8 mouse cellular contexts compared by ENCODE assay signal in the genomic region with DNA sequence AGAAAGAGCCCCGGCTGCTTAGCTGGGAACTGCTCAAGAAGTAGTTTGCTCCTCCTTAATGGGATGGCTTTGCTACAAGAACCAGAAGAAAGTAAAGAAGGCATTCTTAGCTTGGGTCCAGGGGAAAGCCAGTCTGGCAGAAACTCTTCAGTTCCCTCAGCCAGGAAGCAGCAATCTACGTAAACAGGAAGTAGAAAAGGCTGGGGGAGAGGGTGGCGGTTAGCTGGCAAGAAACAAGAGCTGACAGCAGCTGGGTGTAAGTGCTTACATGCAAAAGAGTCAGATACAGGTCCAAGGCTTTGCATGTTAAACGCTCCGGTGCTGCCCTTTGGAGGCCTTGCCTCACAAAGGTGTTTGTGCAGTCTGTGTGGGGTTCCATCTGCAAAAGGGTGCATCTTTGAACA. TPM values are rescaled to one million over a fixed set of nuclear protein-coding genes. Genes with fewer than 3 reads are reported as not detected.
A peak's percentile ranks its signal among the peaks of the same experiment; 100 is the strongest.
DNase-seq lines count a peak whose midpoint lies in the region; ATAC-seq and TF ChIP-seq lines count a peak whose summit lies in the region.

No protein-coding gene starts in this region.

- no peaks in the 10 kb centered on the region for H3K27me3 ChIP-seq in hindbrain, postnatal 0 days (ENCODE audit: insufficient read depth, low read length)
- no peaks in the 10 kb centered on the region for H3K27me3 ChIP-seq in hindbrain, embryonic 11.5 days (ENCODE audit: control insufficient read depth, insufficient read depth, low read length)
- peaks cover 48% of the 10 kb centered on the region for H3K27me3 ChIP-seq in forebrain, embryonic 10.5 days (ENCODE audit: poor library complexity, severe bottlenecking)

- TF ChIP-seq CTCF in hindbrain, postnatal 0 days (IDR thresholded peaks at IDR 0.05; ENCODE audit: low read depth): no peak

- ATAC-seq in hindbrain, postnatal 0 days: no peak
- ATAC-seq in hindbrain, embryonic 11.5 days (ENCODE audit: low FRiP score): no peak
- ATAC-seq in megakaryocyte-erythroid progenitor cell, adult 5-6 weeks (replicated peaks; ENCODE audit: low FRiP score, low TSS enrichment, poor library complexity, severe bottlenecking): peak; percentile 67

- H3K4me1 ChIP-seq in hindbrain, postnatal 0 days (ENCODE audit: insufficient read depth, low read length): no peaks in the 10 kb centered on the region
- H3K4me1 ChIP-seq in hindbrain, embryonic 11.5 days (replicated peaks; ENCODE audit: control insufficient read depth, insufficient read depth, low read length): no peaks in the 10 kb centered on the region
- H3K4me1 ChIP-seq in forebrain, embryonic 10.5 days: peaks cover 16% of the 10 kb centered on the region

- 65% methylated on average over 5 of the region's 5 CpGs for WGBS in hindbrain, postnatal 0 days
- WGBS in hindbrain, embryonic 11.5 days: 80% methylated on average over 5 of the region's 5 CpGs
- 76% methylated on average over 5 of the region's 5 CpGs for WGBS in forebrain, embryonic 10.5 days

- no peak overlapping the region for H3K4me2 ChIP-seq in hindbrain, postnatal 0 days (ENCODE audit: low read depth, low read length)
- no peak overlapping the region for H3K4me2 ChIP-seq in hindbrain, embryonic 11.5 days (replicated peaks; ENCODE audit: low read depth, low read length)

- no peaks in the 10 kb centered on the region for H3K9me3 ChIP-seq in hindbrain, postnatal 0 days (ENCODE audit: low read length)
- H3K9me3 ChIP-seq in hindbrain, embryonic 11.5 days (ENCODE audit: control insufficient read depth, low read length): no peaks in the 10 kb centered on the region
- no peaks in the 10 kb centered on the region for H3K9me3 ChIP-seq in forebrain, embryonic 10.5 days

- H3K36me3 ChIP-seq in hindbrain, postnatal 0 days (ENCODE audit: insufficient read depth, low read length): no peaks in the 10 kb centered on the region
- H3K36me3 ChIP-seq in hindbrain, embryonic 11.5 days (ENCODE audit: control insufficient read depth, insufficient read depth, low read length): no peaks in the 10 kb centered on the region
- H3K36me3 ChIP-seq in forebrain, embryonic 10.5 days (replicated peaks): no peaks in the 10 kb centered on the region

- H3K4me3 ChIP-seq in hindbrain, postnatal 0 days (ENCODE audit: low read length): no peak overlapping the region
- no peak overlapping the region for H3K4me3 ChIP-seq in hindbrain, embryonic 11.5 days (ENCODE audit: low read depth, low read length)
- H3K4me3 ChIP-seq in forebrain, embryonic 10.5 days: no peak overlapping the region

- H3K27ac ChIP-seq in hindbrain, postnatal 0 days: peak overlapping the region; percentile 3; the same call in 1 of the 2 replicates
- H3K27ac ChIP-seq in hindbrain, embryonic 11.5 days (ENCODE audit: low read depth, low read length): no peak overlapping the region
- no peak overlapping the region for H3K27ac ChIP-seq in forebrain, embryonic 10.5 days

- peak; percentile 5 for DNase-seq in hindbrain, postnatal 0 days (ENCODE audit: low spot score)
- no peak for DNase-seq in hindbrain, embryonic 11.5 days (ENCODE audit: low spot score)
- peak; percentile 29 for DNase-seq in MEL-GATA-1-ER (ENCODE audit: extremely low read depth, low read depth)
- DNase-seq in heart, adult 18-20 months: peak; percentile 67 to 88
- DNase-seq in kidney, postnatal 14 days: peak; percentile 38
- DNase-seq in thymus, postnatal 36 days: peak; percentile 74 to 86
- no peak for DNase-seq in forebrain, embryonic 10.5 days (ENCODE audit: extremely low spot score, low spot score)

- H3K9ac ChIP-seq in hindbrain, postnatal 0 days (replicated peaks; ENCODE audit: low read length): no peak overlapping the region
- H3K9ac ChIP-seq in hindbrain, embryonic 11.5 days (ENCODE audit: low read depth, low read length): no peak overlapping the region

RNA-seq across cellular contexts. Expression of a gene that starts 41.5 kb away (rescaled TPM):
- 141 and 144 TPM in 2 replicates for total RNA-seq in hindbrain, postnatal 0 days (2014; rRNA removed)
- polyA plus RNA-seq in hindbrain, postnatal 0 days (2015; fragmentation: Nextera tagmentation; extraction: Ambion mirVana): 331 and 342 TPM in 2 replicates
- polyA plus RNA-seq in hindbrain, embryonic 11.5 days (2014; fragmentation: Nextera tagmentation; extraction: Ambion mirVana): 476 and 479 TPM in 2 replicates
- total RNA-seq in heart, adult 18-20 months (2021): 100 to 1,000 TPM; 143 TPM
- total RNA-seq in megakaryocyte-erythroid progenitor cell, adult 5-6 weeks (2014; fragmentation: Nextera tagmentation): 201 and 286 TPM in 2 replicates
- 276 and 352 TPM in 2 replicates for total RNA-seq in megakaryocyte-erythroid progenitor cell, adult 5-6 weeks (2017)
- 514 and 531 TPM in 2 replicates for polyA plus RNA-seq in forebrain, embryonic 10.5 days (2016; fragmentation: Nextera tagmentation; extraction: Ambion mirVana)

Comparison
In these comparisons a context has a peak if more than half of its experiments do, and no peak if none do; other contexts are left out.
1. DNase-seq: peak in hindbrain, postnatal 0 days (single experiment), MEL-GATA-1-ER (single experiment), heart, adult 18-20 months (2 of 2), kidney, postnatal 14 days (single experiment) and thymus, postnatal 36 days (2 of 2); none in hindbrain, embryonic 11.5 days (single experiment) and forebrain, embryonic 10.5 days (single experiment).